Mouse (Mus musculus): ENCODE data around the gene Pcdh9. TPM values are rescaled to one million over a fixed set of nuclear protein-coding genes. Genes with fewer than 3 reads are reported as not detected.

The Pcdh9 gene
- polyA plus RNA-seq, 1 experiment from 2014 or later: 59.7 TPM

- no peaks in the 10 kb centered on the region for H3K36me3 ChIP-seq
- H3K9ac ChIP-seq: no peak overlapping the region
- no peaks in the 10 kb centered on the region for H3K27me3 ChIP-seq
- no peaks in the 10 kb centered on the region for H3K9me3 ChIP-seq
- no peak overlapping the region for H3K4me2 ChIP-seq
- H3K27ac ChIP-seq: no peak overlapping the region
- WGBS: 84% methylated on average over 3 of the region's 3 CpGs
- H3K4me1 ChIP-seq: no peaks in the 10 kb centered on the region
- no peak overlapping the region for H3K4me3 ChIP-seq
- no peak for ATAC-seq (ENCODE audit: insufficient number of reproducible peaks, insufficient read depth, low FRiP score, low TSS enrichment, low read depth)
Measured at GRCm38 (mm10) chr14:93354150-93354549, 536.3 kb downstream of the Pcdh9 start.

- no peak overlapping the region for H3K4me2 ChIP-seq
- 0 out of 2 replicates have a peak, but pooled peaks cover 4% of the 10 kb centered on the region for H3K4me1 ChIP-seq
- no peak overlapping the region for H3K27ac ChIP-seq
- WGBS: 51% methylated on average over 6 of the region's 6 CpGs
- H3K9ac ChIP-seq: no peak overlapping the region
- no peaks in the 10 kb centered on the region for H3K9me3 ChIP-seq
- H3K27me3 ChIP-seq: no peaks in the 10 kb centered on the region
- no peaks in the 10 kb centered on the region for H3K36me3 ChIP-seq
- ATAC-seq (ENCODE audit: insufficient number of reproducible peaks, insufficient read depth, low FRiP score, low TSS enrichment, low read depth): no peak
- no peak overlapping the region for H3K4me3 ChIP-seq
Measured at GRCm38 (mm10) chr14:93350906-93351305, 539.6 kb downstream of the Pcdh9 start.

DNA sequence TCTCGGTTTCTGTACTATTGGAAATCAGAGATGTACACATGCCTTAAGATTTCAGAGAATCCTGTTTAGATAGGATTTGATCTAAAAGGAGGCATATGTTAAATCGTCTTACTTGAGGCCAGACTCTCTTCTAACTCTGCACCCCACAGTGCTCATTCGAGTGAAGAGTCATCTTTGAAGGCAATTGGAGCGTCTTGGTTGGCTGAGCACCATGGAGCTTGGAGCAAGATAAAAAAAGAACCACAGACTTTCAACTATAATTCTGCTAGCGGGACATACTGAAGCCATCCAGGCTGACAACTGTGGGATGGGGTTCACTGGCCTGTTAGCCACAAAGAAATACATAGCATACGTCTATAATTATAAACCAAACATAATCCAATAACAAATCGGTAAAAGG, 541.3 kb downstream of the Pcdh9 start:
- ATAC-seq (ENCODE audit: insufficient number of reproducible peaks, insufficient read depth, low FRiP score, low TSS enrichment, low read depth): no peak
- no peak overlapping the region for H3K4me2 ChIP-seq
- H3K27me3 ChIP-seq: no peaks in the 10 kb centered on the region
- WGBS: 45% methylated on average over 7 of the region's 7 CpGs
- H3K9ac ChIP-seq: no peak overlapping the region
- H3K9me3 ChIP-seq: no peaks in the 10 kb centered on the region
- H3K27ac ChIP-seq: no peak overlapping the region
- H3K36me3 ChIP-seq: no peaks in the 10 kb centered on the region
- H3K4me1 ChIP-seq: 0 out of 2 replicates have a peak, but pooled peaks cover 4% of the 10 kb centered on the region
- no peak overlapping the region for H3K4me3 ChIP-seq

DNA sequence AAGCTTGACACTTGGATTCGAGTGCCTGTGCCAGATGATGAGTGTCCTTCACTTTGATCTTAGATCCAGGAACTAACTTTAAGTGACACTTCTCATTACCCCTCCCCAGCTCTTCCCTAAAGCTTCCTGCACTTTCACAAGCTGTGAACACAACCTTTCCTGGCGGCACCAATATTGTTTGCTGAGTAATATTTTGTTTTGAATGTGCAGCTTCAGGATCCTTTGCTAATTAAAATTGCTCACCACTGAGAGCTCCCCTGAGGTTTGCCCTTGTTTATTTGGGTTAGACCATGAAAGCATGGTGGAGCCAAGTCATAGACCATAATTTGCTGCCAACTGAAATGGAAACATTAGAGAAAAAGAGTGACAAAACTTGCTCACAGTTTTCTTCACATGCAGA, 543.4 kb downstream of the Pcdh9 start:
- H3K36me3 ChIP-seq: no peaks in the 10 kb centered on the region
- H3K9me3 ChIP-seq: no peaks in the 10 kb centered on the region
- H3K4me3 ChIP-seq: no peak overlapping the region
- no peaks in the 10 kb centered on the region for H3K27me3 ChIP-seq
- WGBS: 40% methylated on average over 2 of the region's 2 CpGs
- ATAC-seq (ENCODE audit: insufficient number of reproducible peaks, insufficient read depth, low FRiP score, low TSS enrichment, low read depth): no peak
- 0 out of 2 replicates have a peak, but pooled peaks cover 4% of the 10 kb centered on the region for H3K4me1 ChIP-seq
- H3K9ac ChIP-seq: no peak overlapping the region
- H3K27ac ChIP-seq: no peak overlapping the region
- no peak overlapping the region for H3K4me2 ChIP-seq

DNA sequence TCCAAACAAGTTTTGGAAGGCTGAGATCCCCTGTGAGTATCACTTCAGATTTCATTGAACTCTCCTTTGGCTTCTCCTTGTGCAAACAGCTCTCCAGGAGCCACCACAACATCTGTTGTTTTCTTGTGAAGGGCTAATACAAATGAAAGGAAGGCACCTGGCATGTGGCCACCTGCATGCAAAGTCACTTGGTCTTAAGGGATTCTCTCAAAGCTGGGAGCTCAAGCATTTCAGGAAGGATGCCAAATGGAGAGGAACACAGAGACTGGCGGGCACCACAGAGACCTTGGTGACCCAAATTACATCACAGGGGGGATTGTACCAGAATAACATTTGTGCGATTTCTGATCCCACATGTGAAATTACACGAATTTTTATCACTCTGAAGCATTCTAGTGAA, 547.7 kb downstream of the Pcdh9 start:
- Histone ChIP-seq H3K4me2 (no peak overlapping the region), H3K4me1 (0 out of 2 replicates have a peak, but pooled peaks cover 4% of the 10 kb centered on the region), H3K27ac (no peak overlapping the region), H3K4me3 (no peak overlapping the region), H3K27me3 (no peaks in the 10 kb centered on the region), H3K9ac (no peak overlapping the region), H3K36me3 (no peaks in the 10 kb centered on the region), H3K9me3 (no peaks in the 10 kb centered on the region)
- no peak for ATAC-seq (ENCODE audit: insufficient number of reproducible peaks, insufficient read depth, low FRiP score, low TSS enrichment, low read depth)
- 64% methylated on average over 3 of the region's 3 CpGs for WGBS

GRCm38 (mm10) chr14:93341390-93341789, 549.1 kb downstream of the Pcdh9 start:
- Histone ChIP-seq H3K4me3 (no peak overlapping the region), H3K36me3 (no peaks in the 10 kb centered on the region), H3K9me3 (no peaks in the 10 kb centered on the region), H3K4me1 (no peaks in the 10 kb centered on the region), H3K27me3 (no peaks in the 10 kb centered on the region), H3K4me2 (no peak overlapping the region), H3K27ac (no peak overlapping the region), H3K9ac (no peak overlapping the region)
- ATAC-seq (ENCODE audit: insufficient number of reproducible peaks, insufficient read depth, low FRiP score, low TSS enrichment, low read depth): no peak
- WGBS: 53% methylated on average over 5 of the region's 5 CpGs

DNA sequence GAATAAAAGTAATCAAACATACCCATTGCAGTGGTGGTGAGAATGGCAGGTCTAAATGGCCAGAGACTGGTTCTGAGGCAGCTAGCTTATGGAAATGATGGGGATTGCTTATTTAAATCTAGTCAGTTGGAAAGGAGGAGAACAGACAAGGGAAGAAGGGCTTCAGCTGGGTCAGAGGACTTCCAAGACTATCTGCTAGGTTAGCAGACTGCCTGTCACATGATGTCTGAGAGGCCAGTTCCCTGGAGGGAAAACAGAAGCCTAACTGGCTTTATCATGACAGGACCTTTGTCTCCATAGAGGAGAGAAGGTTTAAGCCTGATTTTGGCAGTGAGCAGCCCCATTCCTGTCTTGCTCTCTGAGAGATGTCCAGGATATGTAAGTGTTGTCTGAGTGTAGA, 561.2 kb downstream of the Pcdh9 start:
- no peak overlapping the region for H3K9ac ChIP-seq
- H3K4me2 ChIP-seq: no peak overlapping the region

DNA sequence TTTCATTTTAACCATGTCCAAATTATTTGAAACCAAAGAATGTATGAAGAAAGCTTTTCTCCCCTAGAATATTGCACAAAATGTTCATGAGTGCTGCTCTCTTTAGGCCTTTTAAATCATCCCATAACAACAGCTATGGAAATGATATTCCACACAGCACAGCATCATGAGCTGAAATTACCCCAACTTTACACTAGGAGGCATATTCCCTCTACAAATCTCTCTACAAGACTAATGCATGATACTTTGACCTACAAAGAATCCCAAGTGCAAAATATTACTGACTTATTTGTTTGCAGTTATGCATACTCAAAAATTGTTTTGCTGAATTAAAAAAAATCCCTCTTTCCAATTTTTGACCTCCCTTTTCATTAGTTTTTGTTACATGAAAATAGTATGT, 573.1 kb downstream of the Pcdh9 start:
- no peak for ATAC-seq (ENCODE audit: insufficient number of reproducible peaks, insufficient read depth, low FRiP score, low TSS enrichment, low read depth)
- H3K4me2 ChIP-seq: no peak overlapping the region
- H3K27me3 ChIP-seq: no peaks in the 10 kb centered on the region
- no peaks in the 10 kb centered on the region for H3K4me1 ChIP-seq
- no peaks in the 10 kb centered on the region for H3K9me3 ChIP-seq
- no peak overlapping the region for H3K27ac ChIP-seq
- no peak overlapping the region for H3K4me3 ChIP-seq
- no peak overlapping the region for H3K9ac ChIP-seq
- no peaks in the 10 kb centered on the region for H3K36me3 ChIP-seq

More for the DNA sequence above, 561.2 kb downstream of the Pcdh9 start:
- H3K4me3 ChIP-seq: no peak overlapping the region
- H3K27me3 ChIP-seq: no peaks in the 10 kb centered on the region
- H3K27ac ChIP-seq: no peak overlapping the region
- H3K36me3 ChIP-seq: no peaks in the 10 kb centered on the region
- no peaks in the 10 kb centered on the region for H3K4me1 ChIP-seq
- H3K9me3 ChIP-seq: no peaks in the 10 kb centered on the region
- no peak for ATAC-seq (ENCODE audit: insufficient number of reproducible peaks, insufficient read depth, low FRiP score, low TSS enrichment, low read depth)

DNA sequence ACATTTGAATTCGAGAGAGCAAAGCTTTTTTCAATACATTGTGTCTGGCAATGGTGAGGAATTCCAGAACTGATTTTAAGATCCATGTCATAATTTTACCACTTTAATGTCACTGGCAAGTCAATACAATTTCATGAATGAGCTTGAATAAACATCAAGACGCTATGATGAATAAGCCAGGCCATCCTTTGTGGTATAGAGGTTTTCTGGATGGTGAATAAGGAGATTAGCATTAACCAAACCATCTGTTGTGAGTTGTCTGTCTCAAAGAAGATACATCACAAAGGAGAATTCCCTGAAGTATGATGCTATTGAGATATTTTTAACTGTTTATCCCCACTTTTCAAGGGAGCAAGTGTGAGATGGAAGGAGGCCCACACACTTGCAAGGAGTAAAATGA, 602.1 kb downstream of the Pcdh9 start:
- no peaks in the 10 kb centered on the region for H3K27me3 ChIP-seq
- no peak overlapping the region for H3K4me2 ChIP-seq
- no peak overlapping the region for H3K9ac ChIP-seq
- ATAC-seq (ENCODE audit: insufficient number of reproducible peaks, insufficient read depth, low FRiP score, low TSS enrichment, low read depth): no peak
- H3K27ac ChIP-seq: no peak overlapping the region
- H3K36me3 ChIP-seq: no peaks in the 10 kb centered on the region
- H3K9me3 ChIP-seq: no peaks in the 10 kb centered on the region
- WGBS: 31% methylated on average over 2 of the region's 2 CpGs
- H3K4me1 ChIP-seq: no peaks in the 10 kb centered on the region
- no peak overlapping the region for H3K4me3 ChIP-seq

DNA sequence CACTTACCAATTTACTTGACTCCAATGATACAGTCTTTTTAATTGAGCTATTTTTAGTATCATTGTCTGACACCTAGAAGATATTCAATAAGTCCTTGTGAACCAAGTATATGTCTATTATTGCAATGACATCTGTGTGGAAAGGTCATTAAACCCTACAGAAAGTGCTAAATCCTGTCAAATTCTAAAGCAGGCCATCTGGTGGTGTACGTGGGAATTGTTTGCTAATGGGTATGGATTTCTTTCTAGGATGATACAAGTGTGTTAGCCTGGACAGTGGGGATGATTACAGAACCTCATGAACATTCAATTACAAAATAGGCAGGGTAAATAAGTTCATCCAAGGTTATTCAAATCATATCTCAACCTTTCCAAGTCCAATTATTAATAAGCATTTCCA, 602.8 kb downstream of the Pcdh9 start:
- Histone ChIP-seq H3K4me1 (no peaks in the 10 kb centered on the region), H3K27ac (no peak overlapping the region), H3K9ac (no peak overlapping the region), H3K9me3 (no peaks in the 10 kb centered on the region), H3K4me3 (no peak overlapping the region), H3K4me2 (no peak overlapping the region), H3K36me3 (no peaks in the 10 kb centered on the region), H3K27me3 (no peaks in the 10 kb centered on the region)
- no peak for ATAC-seq (ENCODE audit: insufficient number of reproducible peaks, insufficient read depth, low FRiP score, low TSS enrichment, low read depth)
- WGBS: 27% methylated on average over 1 of the region's 1 CpGs

DNA sequence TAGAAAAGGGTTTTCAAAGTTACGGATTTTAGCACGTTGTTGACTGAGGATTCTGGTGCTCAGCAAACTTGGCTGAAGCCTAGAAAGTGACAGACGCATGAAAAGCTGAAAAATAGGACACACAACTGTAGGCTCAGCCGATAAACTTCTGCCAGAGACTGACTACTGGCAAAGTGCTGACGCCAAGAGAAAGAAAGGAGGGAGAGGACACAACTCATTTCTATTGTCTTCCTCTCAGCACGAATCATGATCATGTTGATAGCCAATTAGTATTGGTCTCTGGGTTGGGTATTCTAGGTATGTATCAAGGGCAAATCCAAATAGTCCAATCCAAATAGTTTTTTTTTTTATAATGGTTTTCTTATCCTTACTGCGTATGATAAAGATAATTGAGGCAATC, 605.3 kb downstream of the Pcdh9 start:
- Histone ChIP-seq H3K4me3 (no peak overlapping the region), H3K36me3 (no peaks in the 10 kb centered on the region), H3K4me2 (no peak overlapping the region), H3K4me1 (no peaks in the 10 kb centered on the region), H3K27me3 (no peaks in the 10 kb centered on the region), H3K27ac (no peak overlapping the region), H3K9me3 (no peaks in the 10 kb centered on the region), H3K9ac (no peak overlapping the region)
- ATAC-seq (ENCODE audit: insufficient number of reproducible peaks, insufficient read depth, low FRiP score, low TSS enrichment, low read depth): no peak
- 83% methylated on average over 7 of the region's 7 CpGs for WGBS

DNA sequence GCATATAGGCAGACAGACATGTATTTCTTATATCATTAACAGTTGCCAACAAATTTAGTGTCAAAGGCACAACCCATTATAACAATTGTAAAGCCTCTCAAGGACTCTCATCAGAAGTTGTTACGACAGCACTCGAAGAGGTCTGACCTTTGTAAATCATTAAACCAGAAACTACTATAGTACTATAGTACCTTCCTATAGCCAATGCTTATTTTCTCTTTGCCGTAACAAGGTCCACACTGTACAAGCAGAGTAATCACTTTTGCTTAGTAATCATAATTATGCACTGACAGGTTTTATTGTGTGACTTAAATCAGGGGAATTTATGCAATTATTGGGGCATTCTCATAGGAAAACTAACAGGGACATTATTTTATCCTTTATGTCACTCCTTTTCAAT, 606.5 kb downstream of the Pcdh9 start:
- Histone ChIP-seq H3K9ac (no peak overlapping the region), H3K36me3 (no peaks in the 10 kb centered on the region), H3K4me2 (no peak overlapping the region), H3K4me1 (no peaks in the 10 kb centered on the region), H3K27me3 (no peaks in the 10 kb centered on the region), H3K4me3 (no peak overlapping the region), H3K27ac (no peak overlapping the region), H3K9me3 (no peaks in the 10 kb centered on the region)
- WGBS: 87% methylated on average over 3 of the region's 3 CpGs
- no peak for ATAC-seq (ENCODE audit: insufficient number of reproducible peaks, insufficient read depth, low FRiP score, low TSS enrichment, low read depth)

DNA sequence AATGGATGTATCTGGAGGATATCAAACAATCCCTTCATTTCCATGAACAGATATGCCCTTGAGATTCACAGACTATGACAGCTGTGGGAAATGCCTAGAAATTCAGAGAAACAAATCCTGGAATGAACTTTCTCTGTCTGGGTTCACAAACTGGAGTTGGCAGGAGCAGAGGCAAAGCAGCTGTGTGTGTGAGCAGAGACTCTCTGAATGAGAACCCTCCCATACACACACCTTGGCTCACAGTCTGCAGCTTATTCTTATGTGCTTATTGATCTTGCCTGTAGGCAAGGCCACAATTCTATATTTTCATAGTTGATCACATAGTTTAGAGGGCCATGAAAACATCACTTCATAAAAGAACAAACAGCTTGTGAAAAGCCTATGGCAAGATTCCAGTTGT, 614.8 kb downstream of the Pcdh9 start:
- H3K4me1 ChIP-seq: no peaks in the 10 kb centered on the region
- no peaks in the 10 kb centered on the region for H3K9me3 ChIP-seq
- no peaks in the 10 kb centered on the region for H3K36me3 ChIP-seq
- no peaks in the 10 kb centered on the region for H3K27me3 ChIP-seq
- no peak overlapping the region for H3K27ac ChIP-seq
- no peak overlapping the region for H3K4me3 ChIP-seq
- H3K9ac ChIP-seq: no peak overlapping the region
- ATAC-seq (ENCODE audit: insufficient number of reproducible peaks, insufficient read depth, low FRiP score, low TSS enrichment, low read depth): no peak
- no peak overlapping the region for H3K4me2 ChIP-seq
